Mouse (Mus musculus) C2C12 (cell line): ENCODE measurements at regions not wholly inside any gene's neighbourhood (a gene's known extent, or its start where the extent isn't known, plus 50 kb on each side); places are given as distances from the start of the nearest gene placed in this dataset.

Experiments
- H3K27me3 ChIP-seq: one replicate; pipeline ENCODE4 v1.6.1; 2011; ENCODE audit not compliant: control insufficient read depth, insufficient read depth, insufficient read length
- H3K36me3 ChIP-seq: one replicate; pipeline ENCODE4 v1.6.1; 2011; ENCODE audit not compliant: control insufficient read depth, insufficient read depth
- H3K4me3 ChIP-seq: one replicate; pipeline ENCODE4 v1.5.1; 2011; ENCODE audit warnings: mild to moderate bottlenecking, control low read depth; ENCODE audit not compliant: poor library complexity, insufficient read depth, severe bottlenecking
- H3K79me2 ChIP-seq: one replicate; pipeline ENCODE4 v1.6.1; 2011; ENCODE audit not compliant: control insufficient read depth, insufficient read depth
- H3K79me3 ChIP-seq: one replicate; pipeline ENCODE4 v1.6.1; 2011; ENCODE audit warnings: low read depth, control low read depth
- H3ac ChIP-seq: one replicate; pipeline ENCODE3; 2011; ENCODE audit warnings: low read depth; ENCODE audit not compliant: control insufficient read depth, insufficient read length
- CEBPB ChIP-seq: IDR thresholded peaks from one replicate; pipeline ENCODE4 v1.6.1; 2011; ENCODE audit warnings: low read depth, mild to moderate bottlenecking, control low read depth, moderate library complexity
- CTCF ChIP-seq: IDR thresholded peaks from one replicate; pipeline ENCODE4 v1.5.1; 2011; ENCODE audit not compliant: control insufficient read depth, insufficient read depth, insufficient read length
- FOSL1 ChIP-seq: IDR thresholded peaks from one replicate; pipeline ENCODE4 v1.8.0; 2011; ENCODE audit warnings: mild to moderate bottlenecking, low read length; ENCODE audit not compliant: poor library complexity, insufficient read depth, severe bottlenecking
- MAX ChIP-seq: IDR thresholded peaks from one replicate; pipeline ENCODE4 v1.6.1; 2011; ENCODE audit warnings: mild to moderate bottlenecking, control low read depth
- MYOD1 ChIP-seq: IDR thresholded peaks from one replicate; pipeline ENCODE4 v1.6.1; 2011; ENCODE audit warnings: low read depth; ENCODE audit not compliant: control insufficient read depth, insufficient read length
- MYOG ChIP-seq: IDR thresholded peaks from one replicate; pipeline ENCODE4 v1.6.1; 2011; ENCODE audit not compliant: control insufficient read depth, insufficient read length; ENCODE audit errors: extremely low read depth
- USF1 ChIP-seq: IDR thresholded peaks from one replicate; pipeline ENCODE4 v1.6.1; 2011; ENCODE audit warnings: low read depth, mild to moderate bottlenecking, control low read depth, moderate library complexity

GRCm38 (mm10) chr1:34733026-34733913 is 109.6 kb downstream of the Fam168b start:
- H3K27me3 ChIP-seq = peaks cover 4% of the 10 kb centered on the region
- no peak overlapping the region for H3ac ChIP-seq
- H3K79me3 ChIP-seq = no peaks in the 10 kb centered on the region
- no peaks in the 10 kb centered on the region for H3K79me2 ChIP-seq
- no peak overlapping the region for H3K4me3 ChIP-seq
- no peaks in the 10 kb centered on the region for H3K36me3 ChIP-seq
- TF ChIP-seq USF1 (no peak), FOSL1 (no peak), CEBPB (no peak), CTCF (no peak), MYOG (no peak), MAX (no peak), MYOD1 (no peak)

GRCm38 (mm10) chr1:34738386-34739067 is 104.3 kb downstream of the Fam168b start:
- Histone ChIP-seq H3ac (no peak overlapping the region), H3K79me3 (no peaks in the 10 kb centered on the region), H3K4me3 (no peak overlapping the region), H3K36me3 (no peaks in the 10 kb centered on the region), H3K27me3 (no peaks in the 10 kb centered on the region), H3K79me2 (no peaks in the 10 kb centered on the region)
- peak; percentile 0 for TF ChIP-seq CTCF
- TF ChIP-seq FOSL1 = no peak
- no peak for TF ChIP-seq MYOD1
- TF ChIP-seq USF1 = no peak
- TF ChIP-seq MAX = no peak
- TF ChIP-seq CEBPB = no peak
- TF ChIP-seq MYOG = no peak

- H3K36me3 ChIP-seq = no peaks in the 10 kb centered on the region
Observed at GRCm38 (mm10) chr1:34739621-34740020, 103.2 kb downstream of the Fam168b start.

GRCm38 (mm10) chr1:34740891-34741290 is 102.0 kb downstream of the Fam168b start:
- Histone ChIP-seq H3ac (no peak overlapping the region), H3K79me3 (no peaks in the 10 kb centered on the region), H3K79me2 (no peaks in the 10 kb centered on the region), H3K27me3 (peaks cover 7% of the 10 kb centered on the region), H3K4me3 (no peak overlapping the region), H3K36me3 (no peaks in the 10 kb centered on the region)
- TF ChIP-seq MYOG = no peak
- TF ChIP-seq CEBPB = no peak
- no peak for TF ChIP-seq CTCF
- no peak for TF ChIP-seq FOSL1
- no peak for TF ChIP-seq USF1
- TF ChIP-seq MAX = no peak
- no peak for TF ChIP-seq MYOD1

More at GRCm38 (mm10) chr1:34739621-34740020, 103.2 kb downstream of the Fam168b start:
- Histone ChIP-seq H3ac (no peak overlapping the region), H3K4me3 (no peak overlapping the region), H3K79me3 (no peaks in the 10 kb centered on the region), H3K79me2 (no peaks in the 10 kb centered on the region), H3K27me3 (peaks cover 4% of the 10 kb centered on the region)
- no peak for TF ChIP-seq MAX
- no peak for TF ChIP-seq CTCF
- no peak for TF ChIP-seq MYOD1
- TF ChIP-seq FOSL1 = no peak
- no peak for TF ChIP-seq CEBPB

GRCm38 (mm10) chr1:34742234-34742633 is 100.6 kb downstream of the Fam168b start:
- H3K27me3 ChIP-seq = peaks cover 14% of the 10 kb centered on the region
- no peaks in the 10 kb centered on the region for H3K79me3 ChIP-seq
- H3K79me2 ChIP-seq = no peaks in the 10 kb centered on the region
- H3ac ChIP-seq = no peak overlapping the region
- no peaks in the 10 kb centered on the region for H3K36me3 ChIP-seq
- no peak overlapping the region for H3K4me3 ChIP-seq
- TF ChIP-seq USF1 (no peak), FOSL1 (no peak), MYOD1 (no peak), MAX (no peak)
